Mouse (Mus musculus) adrenal gland, adult 18-20 months (tissue): ENCODE data around the gene Psg25. TPM values are rescaled to one million over a fixed set of nuclear protein-coding genes. Genes with fewer than 3 reads are reported as not detected.
"Not testable (repeated sequence)": the region's sequence is repeated elsewhere in the genome, so short reads cannot be mapped to it uniquely, and the experiment has no call there.

Experiments used
- DNase-seq, 2 experiments: peaks; one replicate each; pipeline ENCODE4 v3.0.0; 2021 to 2022; ENCODE audit warnings: low spot score in 2 of 2
- long read RNA-seq, 2 experiments: library from polyadenylated mRNA; stranded (forward); transcript quantifications; one replicate each; pipeline ENCODE4 v2.0.0; 2021
- total RNA-seq, 2 experiments: library from RNA; stranded (reverse); gene quantifications; 1 replicate in 1 of 2; 2 replicates in 1 of 2; pipeline ENCODE4 v1.2.3; 2021

Psg25 gene
- not detected for total RNA-seq
- long read RNA-seq, experiment 1 = 0 reads
- long read RNA-seq, experiment 2 = 0 reads

- no peak for DNase-seq
Observed at GRCm38 (mm10) chr7:18532169-18532568, at the start of gene Psg25. Gene Psg25 (minus strand): TSS chr7:18532269.

DNA sequence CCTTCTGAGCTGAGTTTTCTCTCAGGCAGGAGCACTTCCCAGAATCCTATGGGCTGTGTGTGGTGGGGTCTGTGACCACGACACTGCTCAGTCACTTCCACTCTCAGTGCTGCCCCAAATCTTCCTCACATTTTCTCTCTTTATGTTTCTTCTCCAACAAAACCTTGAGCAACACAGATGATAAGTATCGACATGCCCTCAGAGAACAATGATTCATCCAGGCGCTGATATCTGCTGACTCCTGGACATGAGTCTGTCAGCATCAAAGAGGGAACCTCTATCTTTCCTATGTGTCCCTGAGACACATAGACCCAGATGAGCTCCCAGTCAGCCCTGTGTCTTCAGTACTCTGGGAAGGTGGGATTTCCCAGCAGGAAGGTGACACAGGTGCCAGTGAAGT lies 35.1 kb upstream of the Psg25 start, which contains the start of gene Psg27:
TSS of gene Psg27 (minus strand) at position 101 of the 400 bp plus-strand sequence.
- DNase-seq = no peak

- DNase-seq = no peak
Observed at GRCm38 (mm10) chr7:18559850-18560249, 27.8 kb upstream of the Psg25 start.

DNA sequence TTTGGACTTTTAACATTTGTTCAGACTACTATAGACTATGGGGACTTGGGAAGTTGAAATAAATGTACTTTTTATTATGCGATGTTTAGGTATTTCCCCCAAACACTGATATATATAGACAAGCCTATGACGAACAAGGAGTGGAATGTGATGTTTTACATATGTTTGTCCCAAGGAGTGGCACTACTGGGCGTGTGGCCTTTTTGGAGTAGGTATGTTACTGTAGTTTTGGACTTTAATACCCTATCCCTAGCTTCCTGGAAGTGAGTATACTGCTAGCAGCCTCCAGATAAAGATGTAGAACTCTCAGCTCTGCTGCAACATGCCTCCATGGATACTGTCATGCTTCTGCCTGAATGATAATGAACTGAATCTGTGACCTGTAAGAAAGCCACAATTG lies 23.7 kb upstream of the Psg25 start:
- DNase-seq = not testable (repeated sequence)

GRCm38 (mm10) chr7:18533420-18533819 lies 1.4 kb upstream of the Psg25 start:
- no peak for DNase-seq

GRCm38 (mm10) chr7:18524668-18525067 lies 7.4 kb downstream of the Psg25 start:
- no peak for DNase-seq

GRCm38 (mm10) chr7:18512848-18513247 lies 19.2 kb downstream of the Psg25 start:
- DNase-seq = not testable (repeated sequence)

- DNase-seq = not testable (repeated sequence)
Observed at GRCm38 (mm10) chr7:18512417-18512816, 19.7 kb downstream of the Psg25 start.

- no peak for DNase-seq
Observed at GRCm38 (mm10) chr7:18511479-18511878, 20.6 kb downstream of the Psg25 start.

DNA sequence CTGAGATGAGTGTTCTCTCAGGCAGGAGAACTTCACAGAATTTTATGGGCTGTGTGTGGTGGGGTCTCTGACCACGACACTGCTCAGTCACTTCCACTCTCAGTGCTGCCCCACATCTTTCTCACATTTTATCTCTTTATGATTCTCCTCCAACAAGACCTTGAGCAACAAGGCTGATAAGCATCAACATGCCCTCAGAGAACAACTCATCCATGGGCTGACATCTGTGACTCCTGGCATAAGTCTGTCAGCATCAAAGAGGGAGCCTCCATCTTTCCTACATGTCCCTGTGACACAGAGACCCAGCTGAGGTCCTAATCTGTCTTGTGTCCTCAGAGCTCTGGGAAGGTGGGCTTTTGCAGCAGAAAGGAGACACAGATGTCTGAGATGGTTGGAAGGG lies 48.0 kb downstream of the Psg25 start, which contains the start of gene Psg26:
TSS of gene Psg26 (minus strand) at position 101 of the 400 bp plus-strand sequence.
- DNase-seq = no peak

Other genes with a start within 250 kb of the Psg25 start
- gene Psg18, start 177.3 kb downstream of the Psg25 start, total RNA-seq = not detected
- gene Psg28, start 100.2 kb downstream of the Psg25 start, total RNA-seq = not detected
- gene Psg26, start 48.1 kb downstream of the Psg25 start, total RNA-seq = not detected
- not detected for gene Psg27, start 35.0 kb upstream of the Psg25 start, total RNA-seq
- not detected for gene Psg23, start 84.2 kb upstream of the Psg25 start, total RNA-seq
- gene Psg21, start 124.5 kb upstream of the Psg25 start, total RNA-seq = not detected
- not detected for gene Psg20, start 153.9 kb upstream of the Psg25 start, total RNA-seq
- not detected for gene Psg22, start 185.8 kb upstream of the Psg25 start, total RNA-seq